Mouse (Mus musculus) CH12F3 (cell line): ENCODE measurements at regions not wholly inside any gene's neighbourhood (a gene's known extent, or its start where the extent isn't known, plus 50 kb on each side); places are given as distances from the start of the nearest gene placed in this dataset.
"Not testable (repeated sequence)": the region's sequence is repeated elsewhere in the genome, so short reads cannot be mapped to it uniquely, and the experiment has no call there.

ENCODE experiments used
- in situ Hi-C: fragments of 300-500 bp; cut with MboI; formaldehyde crosslinking; loops from 2 replicates; pipeline ENCODE4 v1.14.3; 2020; ENCODE audit warnings: low sequenced_read_pairs

DNA sequence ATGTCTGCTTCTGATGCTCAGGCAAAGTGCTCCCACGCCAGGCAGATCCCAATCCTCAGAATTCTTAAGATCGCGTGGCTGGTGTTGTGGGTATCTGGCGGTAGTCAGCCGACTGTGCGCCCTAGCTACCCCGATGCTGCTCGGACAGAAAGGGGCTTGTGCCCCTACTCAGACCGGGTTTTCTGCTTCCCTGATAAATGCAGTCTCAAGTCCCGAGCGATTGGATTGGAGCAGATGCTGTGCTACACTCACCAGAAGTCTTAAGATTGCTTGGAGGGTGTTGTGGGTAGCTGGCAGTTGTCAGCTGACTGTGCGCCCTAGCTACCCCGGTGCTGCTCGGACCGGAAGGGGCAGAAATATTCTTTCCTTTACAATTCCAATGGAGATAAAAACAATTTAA is 99.3 kb downstream of the Gm7489 start:
- in situ Hi-C loops, result not testable (repeated sequence)

DNA sequence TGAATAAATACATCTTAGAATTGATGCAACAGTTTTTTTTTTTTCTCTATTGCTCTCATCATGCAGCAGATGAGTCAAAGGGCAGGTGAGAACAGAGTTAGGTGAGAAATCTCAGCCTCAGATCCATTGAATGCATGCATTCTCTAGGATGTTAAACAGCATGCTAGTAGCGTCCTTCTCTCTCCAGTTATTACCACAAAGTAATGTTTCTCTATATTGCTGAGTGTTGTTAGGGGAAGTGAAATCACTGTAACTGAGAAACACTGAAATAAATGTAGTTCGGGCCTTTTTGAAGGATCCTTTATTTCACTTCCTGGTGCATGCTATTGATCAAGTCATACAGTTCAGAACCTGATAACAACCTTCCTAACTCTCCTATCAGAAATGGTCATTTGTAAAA is 105.2 kb downstream of the Gm7489 start:
- in situ Hi-C loops, result no loop called here

- in situ Hi-C loops, result no loop called here
Measured at GRCm38 (mm10) chr15:53995199-53995868, 110.6 kb downstream of the Gm7489 start.

GRCm38 (mm10) chr15:53998600-53999290 is 114.0 kb downstream of the Gm7489 start:
- in situ Hi-C loops, result no loop called here

GRCm38 (mm10) chr15:54033756-54034155 is 149.1 kb downstream of the Gm7489 start:
- in situ Hi-C loops, result no loop called here

GRCm38 (mm10) chr15:54050711-54051110 is 166.0 kb downstream of the Gm7489 start:
- in situ Hi-C loops, result no loop called here

DNA sequence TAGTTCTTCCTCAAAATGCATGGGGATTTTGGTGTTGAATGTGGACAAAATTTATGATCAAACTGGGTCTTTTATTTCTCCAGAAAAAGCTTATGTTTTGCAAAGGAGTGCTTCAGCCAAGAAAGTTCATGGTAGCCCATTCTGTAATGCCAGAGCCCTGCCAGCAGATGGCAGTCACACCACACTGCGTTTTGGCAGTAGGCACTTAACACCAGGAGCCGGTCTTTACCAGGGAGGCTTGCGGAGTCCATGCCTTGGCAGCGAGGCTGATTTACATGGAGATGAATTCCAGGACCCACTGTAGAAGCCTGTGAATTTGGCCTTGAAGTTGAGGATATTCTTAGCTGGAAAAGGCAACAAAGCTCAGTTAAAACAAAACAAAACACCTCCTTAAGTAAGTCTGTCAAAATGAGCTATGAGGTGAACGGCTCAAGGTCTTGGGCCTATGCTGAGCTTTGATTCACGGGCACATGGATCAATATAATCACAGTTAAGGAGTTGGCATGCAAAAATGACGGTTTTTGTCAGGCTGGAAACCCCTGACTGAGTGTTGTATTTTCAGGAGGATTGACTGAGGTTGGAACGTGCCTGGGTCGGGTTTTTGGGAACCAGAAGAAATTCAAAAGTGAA is 185.4 kb downstream of the Gm7489 start:
- in situ Hi-C loops, result loop anchor here (10.0 kb wide), 1 partner anchor 215 kb away; no protein-coding TSS in a partner anchor

DNA sequence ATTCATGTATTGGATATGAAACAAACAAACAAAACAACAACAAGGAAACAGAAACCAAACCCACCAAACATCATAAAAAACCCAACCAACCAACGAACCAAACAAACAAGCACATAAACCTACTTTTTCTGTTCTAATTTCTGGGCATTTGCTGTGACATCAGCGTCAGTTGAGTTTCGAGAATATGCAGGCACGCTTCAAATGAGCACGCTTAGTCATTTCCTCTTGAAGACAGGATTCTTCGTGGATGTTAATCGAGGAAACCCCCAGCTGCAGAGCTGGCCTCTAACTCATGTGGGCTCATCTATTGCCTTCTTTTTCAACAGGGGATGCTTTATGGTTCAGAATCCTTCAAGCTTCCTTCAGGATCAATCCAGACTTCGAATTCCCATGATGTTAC is 187.0 kb downstream of the Gm7489 start:
- in situ Hi-C loops, result loop anchor here (10.0 kb wide), 1 partner anchor 213 kb away; no protein-coding TSS in a partner anchor

- in situ Hi-C loops, result no loop called here
Measured at GRCm38 (mm10) chr15:54091301-54091700, 206.6 kb downstream of the Gm7489 start.

DNA sequence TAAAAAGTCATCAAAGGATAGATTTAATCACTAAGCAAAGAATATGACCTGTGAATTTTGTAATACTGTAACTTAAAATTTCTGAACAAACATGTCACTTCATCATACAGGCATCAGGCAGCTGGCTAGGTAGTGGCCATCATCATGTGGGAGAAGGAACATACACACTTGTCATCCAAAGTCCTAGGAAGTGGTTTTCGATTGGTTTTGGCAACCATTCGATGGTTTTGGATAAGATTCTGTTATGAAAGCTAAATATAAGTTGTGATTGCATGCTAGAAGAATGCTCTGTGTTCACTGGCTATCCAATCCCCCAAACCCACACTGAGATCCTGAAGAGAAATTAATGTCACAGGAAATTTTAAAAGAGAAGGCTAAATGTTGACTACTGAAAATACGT is 207.7 kb downstream of the Gm7489 start:
- in situ Hi-C loops, result no loop called here

DNA sequence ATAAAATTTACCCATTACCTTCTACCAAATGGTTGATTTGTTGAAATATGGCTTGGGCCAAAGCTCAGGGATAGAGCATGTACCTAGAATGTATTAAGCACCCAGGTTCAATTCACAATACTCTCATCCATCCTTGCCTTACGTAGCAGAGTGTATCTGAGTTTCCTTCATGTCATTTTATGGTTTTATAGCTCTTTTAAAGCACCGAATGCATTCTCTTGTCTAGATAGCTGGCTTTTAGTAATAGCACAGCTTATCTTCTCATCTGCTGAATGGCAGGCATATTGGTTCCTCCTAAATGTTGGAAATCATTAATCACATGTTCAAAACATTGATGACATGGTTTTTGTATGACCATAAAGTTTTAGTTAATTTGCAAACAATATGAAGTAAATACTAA is 212.8 kb downstream of the Gm7489 start:
- in situ Hi-C loops, result no loop called here

- in situ Hi-C loops, result no loop called here
Measured at GRCm38 (mm10) chr15:54112406-54112805, 227.7 kb downstream of the Gm7489 start.

DNA sequence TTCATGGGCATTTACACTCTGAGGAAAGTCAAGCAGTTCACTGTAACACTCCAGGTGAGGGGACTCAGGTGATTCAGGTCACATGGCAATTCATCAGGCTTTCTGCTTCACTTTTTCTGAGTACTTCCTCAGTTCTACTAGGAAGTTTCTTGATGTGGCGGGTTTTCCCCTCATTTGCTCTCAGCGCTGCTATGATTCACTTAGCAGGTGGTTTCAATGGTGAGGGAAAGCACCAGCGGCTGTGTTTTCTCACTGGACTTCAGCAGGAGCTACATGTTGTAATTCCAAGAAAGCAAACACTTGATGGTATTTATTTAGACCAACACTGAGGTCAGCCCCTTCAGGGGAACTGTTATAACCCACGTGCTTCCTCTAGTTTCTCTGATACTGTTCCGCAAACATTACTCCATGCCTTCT is 229.4 kb downstream of the Gm7489 start:
- in situ Hi-C loops, result no loop called here

GRCm38 (mm10) chr15:54117967-54118538 is 233.3 kb downstream of the Gm7489 start:
- in situ Hi-C loops, result no loop called here

- in situ Hi-C loops, result no loop called here
Measured at GRCm38 (mm10) chr15:54120456-54120855, 235.8 kb downstream of the Gm7489 start.

DNA sequence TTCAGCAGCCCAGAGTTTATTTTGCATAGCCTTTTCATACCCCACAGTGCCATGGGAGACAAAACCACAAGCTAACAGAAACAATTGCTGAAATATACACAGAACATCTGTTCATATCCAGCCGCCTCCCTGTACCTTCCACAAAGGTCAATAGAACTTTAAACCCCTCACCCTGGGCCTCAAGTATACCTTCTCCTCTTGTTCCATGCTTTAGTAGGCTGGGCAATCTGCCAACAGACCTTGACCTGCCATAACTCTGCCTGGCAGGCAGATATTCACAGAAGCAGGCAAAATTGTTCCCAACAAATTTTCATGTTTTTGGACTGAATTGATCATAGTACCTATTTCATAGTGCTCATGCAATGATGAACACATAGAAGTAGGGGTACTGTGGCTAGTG is 279.6 kb downstream of the Gm7489 start:
- in situ Hi-C loops, result no loop called here

GRCm38 (mm10) chr15:54167842-54168361 is 283.2 kb downstream of the Gm7489 start:
- in situ Hi-C loops, result no loop called here

DNA sequence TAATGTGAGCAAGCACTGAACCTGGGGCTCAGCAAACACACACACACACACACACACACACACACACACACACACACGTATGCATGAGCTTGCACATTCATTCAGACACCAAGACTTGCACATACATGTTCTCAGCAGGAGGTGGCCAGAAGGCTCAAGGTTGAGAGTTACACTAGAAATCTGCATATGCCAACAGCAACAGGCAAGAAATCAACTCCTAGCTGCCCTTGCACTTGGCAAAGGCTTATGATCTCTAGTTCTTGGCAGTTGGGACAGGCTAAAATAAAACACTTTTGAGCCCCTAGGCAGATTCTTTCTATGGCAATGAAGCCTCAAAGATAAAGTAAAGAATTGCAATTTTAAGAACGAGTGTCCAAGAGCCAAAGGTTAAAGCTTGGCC is 292.5 kb downstream of the Gm7489 start:
- in situ Hi-C loops, result no loop called here

- in situ Hi-C loops, result no loop called here
Measured at GRCm38 (mm10) chr15:54177791-54178190, 293.1 kb downstream of the Gm7489 start.
